Mouse (Mus musculus): ENCODE measurements around the gene Kdsr. TPM values are rescaled to one million over a fixed set of nuclear protein-coding genes. Genes with fewer than 3 reads are reported as not detected.

The Kdsr gene
- 10 to 100 TPM; 24.2 to 25.3 TPM for total RNA-seq (2021)
- long read RNA-seq, experiment 1, full-length matches to known transcripts, result 29 of 31 reads
- long read RNA-seq, experiment 1, partial matches to known transcripts, result 0 of 31 reads
- long read RNA-seq, experiment 1, other reads (novel, unspliced or antisense), result 2 of 31 reads
- long read RNA-seq, experiment 2, full-length matches to known transcripts, result 10 of 11 reads
- long read RNA-seq, experiment 2, partial matches to known transcripts, result 0 of 11 reads
- long read RNA-seq, experiment 2, other reads (novel, unspliced or antisense), result 1 of 11 reads

- DNase-seq, result peak; percentile 98
Observed at GRCm38 (mm10) chr1:106759572-106760435, at the start of gene Kdsr. Gene Kdsr (minus strand): TSS chr1:106759727.

- DNase-seq, result no peak
Observed at GRCm38 (mm10) chr1:106799931-106800330, 40.4 kb upstream of the Kdsr start.

- DNase-seq, result no peak
Observed at GRCm38 (mm10) chr1:106799406-106799805, 39.9 kb upstream of the Kdsr start.

GRCm38 (mm10) chr1:106796987-106797779 is 37.7 kb upstream of the Kdsr start:
- DNase-seq, result no peak

GRCm38 (mm10) chr1:106796542-106796924 is 37.0 kb upstream of the Kdsr start, which contains the start of gene Vps4b:
Gene Vps4b (minus strand): TSS chr1:106796728.
- DNase-seq, result peak; percentile 93

- peak; percentile 76 for DNase-seq
Observed at GRCm38 (mm10) chr1:106795634-106796541, 36.4 kb upstream of the Kdsr start.

GRCm38 (mm10) chr1:106774896-106775295 is 15.4 kb upstream of the Kdsr start:
- DNase-seq, result no peak

GRCm38 (mm10) chr1:106774092-106774491 is 14.6 kb upstream of the Kdsr start:
- peak; percentile 44 for DNase-seq

GRCm38 (mm10) chr1:106768773-106769172 is 9.2 kb upstream of the Kdsr start:
- DNase-seq, result no peak

- no peak for DNase-seq
Observed at GRCm38 (mm10) chr1:106765771-106766170, 6.2 kb upstream of the Kdsr start.

GRCm38 (mm10) chr1:106764846-106765245 is 5.3 kb upstream of the Kdsr start:
- DNase-seq, result no peak

- no peak for DNase-seq
Observed at GRCm38 (mm10) chr1:106764281-106764680, 4.8 kb upstream of the Kdsr start.

- no peak for DNase-seq
Observed at GRCm38 (mm10) chr1:106760750-106761149, 1.2 kb upstream of the Kdsr start.

- peak; percentile 66 for DNase-seq
Observed at GRCm38 (mm10) chr1:106758734-106759571, 574 bp downstream of the Kdsr start.

GRCm38 (mm10) chr1:106756633-106757032 is 2.9 kb downstream of the Kdsr start:
- no peak for DNase-seq

- no peak for DNase-seq
Observed at GRCm38 (mm10) chr1:106752013-106752412, 7.5 kb downstream of the Kdsr start.

GRCm38 (mm10) chr1:106750656-106751055 is 8.9 kb downstream of the Kdsr start:
- no peak for DNase-seq

- DNase-seq, result no peak
Observed at GRCm38 (mm10) chr1:106748555-106749315, 10.8 kb downstream of the Kdsr start.

GRCm38 (mm10) chr1:106742980-106743379 is 16.5 kb downstream of the Kdsr start:
- DNase-seq, result no peak

- DNase-seq, result peak; percentile 11
Observed at GRCm38 (mm10) chr1:106740735-106741134, 18.8 kb downstream of the Kdsr start.

All from adrenal gland, postnatal 10 days (tissue).